Mouse (Mus musculus) hindbrain, embryonic 12.5 days (tissue): ENCODE measurements around the gene Sec14l5. TPM values are rescaled to one million over a fixed set of nuclear protein-coding genes. Genes with fewer than 3 reads are reported as not detected.
"Not testable (repeated sequence)": the region's sequence is repeated elsewhere in the genome, so short reads cannot be mapped to it uniquely, and the experiment has no call there.

Experiments
- ATAC-seq: fragments of 200-750 bp; cut with Nextera tagmentation; 2 replicates; pipeline ENCODE4 v1.8.0; 2017; ENCODE audit warnings: moderate TSS enrichment; ENCODE audit not compliant: low FRiP score
- H3K27ac ChIP-seq: fragments of 300-500 bp; sonication (generic); 2 replicates; pipeline ENCODE4 v1.5.1; 2016; ENCODE audit warnings: mild to moderate bottlenecking
- H3K27me3 ChIP-seq: fragments of 300-500 bp; sonication (generic); 2 replicates; pipeline ENCODE4 v1.6.1; 2016; ENCODE audit warnings: mild to moderate bottlenecking
- H3K36me3 ChIP-seq: fragments of 300-500 bp; sonication (generic); 2 replicates; pipeline ENCODE4 v1.6.1; 2016; ENCODE audit warnings: mild to moderate bottlenecking
- H3K4me1 ChIP-seq: fragments of 300-500 bp; sonication (generic); 2 replicates; pipeline ENCODE4 v1.6.1; 2016
- H3K4me2 ChIP-seq: fragments of 300-500 bp; sonication (generic); replicated peaks from 2 replicates; pipeline ENCODE4 v1.6.1; 2016; ENCODE audit warnings: mild to moderate bottlenecking
- H3K4me3 ChIP-seq: fragments of 300-500 bp; sonication (generic); 2 replicates; pipeline ENCODE4 v1.5.1; 2016; ENCODE audit warnings: mild to moderate bottlenecking
- H3K9ac ChIP-seq: fragments of 300-500 bp; sonication (generic); 2 replicates; pipeline ENCODE4 v1.6.1; 2016; ENCODE audit warnings: mild to moderate bottlenecking, moderate library complexity
- H3K9me3 ChIP-seq: fragments of 300-500 bp; sonication (generic); replicated peaks from 2 replicates; pipeline ENCODE4 v1.6.1; 2016; ENCODE audit warnings: mild to moderate bottlenecking
- WGBS: fragments of 180-500 bp; shearing (Covaris S2); methylation state at CpG from one replicate; pipeline ENCODE4 v1.1.7; 2016; 5-methylcytosine and 5-hydroxymethylcytosine counted together
- polyA plus RNA-seq: library from polyadenylated mRNA; unstranded; fragments of >200 nt; fragmentation: Nextera tagmentation; extraction: Ambion mirVana; gene quantifications from 2 replicates; pipeline ENCODE4 v1.2.1, GENCODE M21; 2016

Gene Sec14l5
- polyA plus RNA-seq, 1 experiment from 2014 or later = 1.1 TPM

GRCm38 (mm10) chr16:5203200-5203599, 56.3 kb downstream of the Sec14l5 start:
- Histone ChIP-seq H3K27me3 (peaks cover 8% of the 10 kb centered on the region; the same call in 1 of the 2 replicates), H3K27ac (no peak overlapping the region), H3K4me3 (peak overlapping the region; percentile 83), H3K9ac (peak overlapping the region; percentile 69), H3K4me2 (peak overlapping the region; percentile 99), H3K9me3 (no peaks in the 10 kb centered on the region), H3K36me3 (peaks cover 8% of the 10 kb centered on the region; the same call in 1 of the 2 replicates), H3K4me1 (peaks cover 7% of the 10 kb centered on the region)
- 2% methylated on average over 36 of the region's 36 CpGs for WGBS
- ATAC-seq = peak; percentile 66

- H3K4me3 ChIP-seq = peak within 1 kb of the TSS; percentile 83
- 4% methylated on average over 40 of the region's 40 CpGs for WGBS
- H3K27ac ChIP-seq = peak within 1 kb of the TSS; percentile 30; the same call in 1 of the 2 replicates
- peak; percentile 91 for ATAC-seq
- peak within 1 kb of the TSS; percentile 99 for H3K4me2 ChIP-seq
- peak within 1 kb of the TSS; percentile 69 for H3K9ac ChIP-seq
- no peaks in the 10 kb centered on the region for H3K9me3 ChIP-seq
- H3K27me3 ChIP-seq = peaks cover 8% of the 10 kb centered on the region; the same call in 1 of the 2 replicates
- H3K4me1 ChIP-seq = peaks cover 7% of the 10 kb centered on the region
- H3K36me3 ChIP-seq = peaks cover 8% of the 10 kb centered on the region; the same call in 1 of the 2 replicates
Measured at GRCm38 (mm10) chr16:5203668-5204433, 56.9 kb downstream of the Sec14l5 start, which contains the start of gene Nagpa. Gene Nagpa (minus strand): TSS chr16:5204012.

- ATAC-seq = no peak
- no peak overlapping the region for H3K27ac ChIP-seq
- no peak overlapping the region for H3K4me3 ChIP-seq
- H3K36me3 ChIP-seq = no peaks in the 10 kb centered on the region
- H3K9ac ChIP-seq = no peak overlapping the region
- H3K4me1 ChIP-seq = peaks cover 7% of the 10 kb centered on the region
- WGBS = 92% methylated on average over 5 of the region's 5 CpGs
- H3K9me3 ChIP-seq = no peaks in the 10 kb centered on the region
- H3K4me2 ChIP-seq = no peak overlapping the region
- H3K27me3 ChIP-seq = peaks cover 8% of the 10 kb centered on the region; the same call in 1 of the 2 replicates
Measured at GRCm38 (mm10) chr16:5205431-5205970, 58.6 kb downstream of the Sec14l5 start.

GRCm38 (mm10) chr16:5206051-5206450, 59.1 kb downstream of the Sec14l5 start:
- Histone ChIP-seq H3K4me1 (peaks cover 7% of the 10 kb centered on the region), H3K27ac (no peak overlapping the region), H3K4me3 (no peak overlapping the region), H3K9ac (no peak overlapping the region), H3K9me3 (no peaks in the 10 kb centered on the region), H3K4me2 (no peak overlapping the region), H3K27me3 (peaks cover 11% of the 10 kb centered on the region; the same call in 1 of the 2 replicates), H3K36me3 (no peaks in the 10 kb centered on the region)
- no peak for ATAC-seq
- 81% methylated on average over 5 of the region's 5 CpGs for WGBS

GRCm38 (mm10) chr16:5210365-5210764, 63.5 kb downstream of the Sec14l5 start:
- 79% methylated on average over 2 of the region's 2 CpGs for WGBS
- Histone ChIP-seq H3K4me3 (no peak overlapping the region), H3K4me2 (no peak overlapping the region), H3K36me3 (no peaks in the 10 kb centered on the region), H3K9me3 (no peaks in the 10 kb centered on the region), H3K27ac (no peak overlapping the region), H3K27me3 (peaks cover 9% of the 10 kb centered on the region; the same call in 1 of the 2 replicates), H3K9ac (no peak overlapping the region), H3K4me1 (no peaks in the 10 kb centered on the region)
- ATAC-seq = no peak

GRCm38 (mm10) chr16:5212150-5212549, 65.2 kb downstream of the Sec14l5 start:
- 83% methylated on average over 3 of the region's 3 CpGs for WGBS
- Histone ChIP-seq H3K27me3 (peaks cover 8% of the 10 kb centered on the region; the same call in 1 of the 2 replicates), H3K4me2 (no peak overlapping the region), H3K9me3 (no peaks in the 10 kb centered on the region), H3K36me3 (no peaks in the 10 kb centered on the region), H3K4me1 (no peaks in the 10 kb centered on the region), H3K9ac (no peak overlapping the region), H3K4me3 (no peak overlapping the region), H3K27ac (no peak overlapping the region)
- ATAC-seq = no peak

GRCm38 (mm10) chr16:5214126-5214525, 67.2 kb downstream of the Sec14l5 start:
- Histone ChIP-seq H3K4me1 (no peaks in the 10 kb centered on the region), H3K36me3 (no peaks in the 10 kb centered on the region), H3K27ac (no peak overlapping the region), H3K27me3 (peaks cover 11% of the 10 kb centered on the region; the same call in 1 of the 2 replicates), H3K4me2 (no peak overlapping the region), H3K4me3 (no peak overlapping the region), H3K9me3 (no peaks in the 10 kb centered on the region), H3K9ac (no peak overlapping the region)
- ATAC-seq = no peak
- WGBS = 87% methylated on average over 2 of the region's 2 CpGs

GRCm38 (mm10) chr16:5216686-5217085, 69.8 kb downstream of the Sec14l5 start:
- peaks cover 7% of the 10 kb centered on the region; the same call in 1 of the 2 replicates for H3K27me3 ChIP-seq
- no peak overlapping the region for H3K4me3 ChIP-seq
- no peaks in the 10 kb centered on the region for H3K4me1 ChIP-seq
- no peak overlapping the region for H3K4me2 ChIP-seq
- H3K36me3 ChIP-seq = no peaks in the 10 kb centered on the region
- no peaks in the 10 kb centered on the region for H3K9me3 ChIP-seq
- 76% methylated on average over 6 of the region's 6 CpGs for WGBS
- H3K27ac ChIP-seq = no peak overlapping the region
- no peak for ATAC-seq
- H3K9ac ChIP-seq = no peak overlapping the region

- no peaks in the 10 kb centered on the region for H3K4me1 ChIP-seq
- no peaks in the 10 kb centered on the region for H3K36me3 ChIP-seq
- no peak overlapping the region for H3K9ac ChIP-seq
- no peak overlapping the region for H3K27ac ChIP-seq
- H3K9me3 ChIP-seq = no peaks in the 10 kb centered on the region
- ATAC-seq = no peak
- H3K27me3 ChIP-seq = peaks cover 7% of the 10 kb centered on the region
- H3K4me3 ChIP-seq = no peak overlapping the region
- 55% methylated on average over 5 of the region's 5 CpGs for WGBS
- no peak overlapping the region for H3K4me2 ChIP-seq
Measured at GRCm38 (mm10) chr16:5217341-5218133, 70.6 kb downstream of the Sec14l5 start.

- Histone ChIP-seq H3K4me2 (no peak overlapping the region), H3K27ac (no peak overlapping the region), H3K4me1 (no peaks in the 10 kb centered on the region), H3K4me3 (no peak overlapping the region), H3K27me3 (peaks cover 7% of the 10 kb centered on the region), H3K9ac (no peak overlapping the region), H3K36me3 (no peaks in the 10 kb centered on the region), H3K9me3 (no peaks in the 10 kb centered on the region)
- ATAC-seq = no peak
- 75% methylated on average over 4 of the region's 4 CpGs for WGBS
Measured at GRCm38 (mm10) chr16:5221403-5221802, 74.5 kb downstream of the Sec14l5 start.

- Histone ChIP-seq H3K4me3 (no peak within 1 kb of the TSS), H3K9ac (no peak within 1 kb of the TSS), H3K27me3 (peaks cover 7% of the 10 kb centered on the region), H3K27ac (no peak within 1 kb of the TSS), H3K4me1 (no peaks in the 10 kb centered on the region), H3K36me3 (no peaks in the 10 kb centered on the region), H3K9me3 (no peaks in the 10 kb centered on the region), H3K4me2 (no peak within 1 kb of the TSS)
- ATAC-seq = no peak
- WGBS = 80% methylated on average over 6 of the region's 6 CpGs
Measured at GRCm38 (mm10) chr16:5222140-5222539, 75.2 kb downstream of the Sec14l5 start, which contains the start of gene AU021092. Gene AU021092 (minus strand): TSS chr16:5222299.

- H3K9ac ChIP-seq, H3K4me2 ChIP-seq, H3K4me3 ChIP-seq, H3K9me3 ChIP-seq, H3K27me3 ChIP-seq, ATAC-seq, H3K4me1 ChIP-seq, H3K27ac ChIP-seq, H3K36me3 ChIP-seq: not testable (repeated sequence)
- WGBS = 13% methylated on average over 1 of the region's 1 CpGs
Measured at GRCm38 (mm10) chr16:5226534-5226933, 79.6 kb downstream of the Sec14l5 start.
